Mouse (Mus musculus): ENCODE data around the gene Baat. TPM values are rescaled to one million over a fixed set of nuclear protein-coding genes. Genes with fewer than 3 reads are reported as not detected.
A peak's percentile ranks its signal among the peaks of the same experiment; 100 is the strongest.
"Not testable (repeated sequence)": the region's sequence is repeated elsewhere in the genome, so short reads cannot be mapped to it uniquely, and the experiment has no call there.

The Baat gene
- polyA plus RNA-seq, 1 experiment from 2014 or later: not detected

DNA sequence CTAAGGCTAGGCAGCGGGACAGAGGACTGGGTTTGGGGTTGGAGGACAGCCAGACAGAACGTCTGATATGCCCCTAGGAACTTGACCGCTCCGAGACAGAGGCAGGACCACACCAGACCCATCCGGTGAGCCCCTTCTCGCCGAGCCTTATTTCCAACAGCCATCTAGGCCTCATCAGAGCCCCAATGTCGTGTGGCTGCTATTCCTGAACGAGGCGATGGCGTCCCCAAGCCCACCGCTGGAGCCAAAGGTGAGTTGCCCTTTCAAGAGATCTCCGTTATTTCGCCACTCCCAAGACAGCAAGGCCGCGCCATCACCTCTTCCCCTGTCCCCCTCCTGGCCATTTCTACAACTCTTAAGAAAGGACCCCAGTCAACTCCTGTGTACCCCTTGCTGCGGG lies 15.0 kb upstream of the Baat start:
- Histone ChIP-seq H3K9me3 (no peaks in the 10 kb centered on the region), H3K9ac (peak overlapping the region; percentile 70), H3K27me3 (replicated peaks) (no peaks in the 10 kb centered on the region), H3K4me2 (peak overlapping the region; percentile 58), H3K4me1 (peaks cover 30% of the 10 kb centered on the region), H3K36me3 (replicated peaks) (peaks cover 7% of the 10 kb centered on the region; the same call in 1 of the 2 replicates), H3K4me3 (peak overlapping the region; percentile 57), H3K27ac (peak overlapping the region; percentile 54; the same call in 1 of the 2 replicates)
- ATAC-seq (replicated peaks): peak; percentile 43
- WGBS: 2% methylated on average over 17 of the region's 17 CpGs

GRCm38 (mm10) chr4:49520572-49521340 lies 14.4 kb upstream of the Baat start, which contains the start of the genes Mrpl50 and Zfp189:
TSS of gene Mrpl50 (minus strand) at chr4:49521093.
TSS of gene Zfp189 (plus strand) at chr4:49521176.
- WGBS: under 1% methylated on average over 41 of the region's 41 CpGs
- H3K36me3 ChIP-seq (replicated peaks): peaks cover 7% of the 10 kb centered on the region; the same call in 1 of the 2 replicates
- peak within 1 kb of the TSS; percentile 70 for H3K9ac ChIP-seq

DNA sequence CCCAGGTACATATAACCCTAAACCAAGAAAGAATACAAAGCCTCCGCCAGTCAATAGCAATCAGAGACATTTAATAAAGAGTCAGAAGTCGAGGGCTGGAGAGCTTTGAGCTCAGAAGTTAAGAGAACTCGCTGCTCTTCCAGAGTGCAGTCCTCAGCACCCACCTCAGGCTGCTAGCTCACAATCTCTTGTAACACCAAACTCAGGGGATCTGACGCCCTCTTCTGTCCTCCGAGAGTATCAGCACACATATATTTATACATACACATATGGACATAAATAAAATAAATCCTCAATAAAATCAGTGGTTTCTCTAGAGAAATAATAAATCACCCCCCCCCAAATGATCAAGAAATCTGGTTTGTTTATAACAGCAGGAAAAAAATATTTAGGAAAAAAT lies 13.1 kb upstream of the Baat start:
- Histone ChIP-seq H3K27me3 (replicated peaks) (no peaks in the 10 kb centered on the region), H3K9ac (no peak overlapping the region), H3K27ac (no peak overlapping the region), H3K4me3 (no peak overlapping the region), H3K4me2 (peak overlapping the region; percentile 14; the same call in 1 of the 2 replicates), H3K9me3 (no peaks in the 10 kb centered on the region), H3K36me3 (replicated peaks) (peaks cover 7% of the 10 kb centered on the region; the same call in 1 of the 2 replicates), H3K4me1 (peaks cover 30% of the 10 kb centered on the region)
- no peak for ATAC-seq (replicated peaks)
- WGBS: 75% methylated on average over 5 of the region's 5 CpGs

More at GRCm38 (mm10) chr4:49520572-49521340, 14.4 kb upstream of the Baat start, which contains the start of the genes Mrpl50 and Zfp189:
- Histone ChIP-seq H3K4me2 (peak within 1 kb of the TSS; percentile 58), H3K4me1 (peaks cover 30% of the 10 kb centered on the region), H3K4me3 (peak within 1 kb of the TSS; percentile 57), H3K27ac (peak within 1 kb of the TSS; percentile 76), H3K27me3 (replicated peaks) (no peaks in the 10 kb centered on the region), H3K9me3 (no peaks in the 10 kb centered on the region)
- ATAC-seq (replicated peaks): peak; percentile 99

- Histone ChIP-seq H3K9ac (no peak overlapping the region), H3K4me1 (peaks cover 12% of the 10 kb centered on the region), H3K4me3 (no peak overlapping the region), H3K9me3 (no peaks in the 10 kb centered on the region), H3K4me2 (no peak overlapping the region), H3K27ac (no peak overlapping the region), H3K27me3 (replicated peaks) (no peaks in the 10 kb centered on the region), H3K36me3 (replicated peaks) (peaks cover 22% of the 10 kb centered on the region)
- 98% methylated on average over 6 of the region's 6 CpGs for WGBS
- ATAC-seq (replicated peaks): no peak
These were observed 8.1 kb upstream of the Baat start for GRCm38 (mm10) chr4:49514441-49514840.

GRCm38 (mm10) chr4:49512636-49513035 lies 6.3 kb upstream of the Baat start:
- no peak overlapping the region for H3K4me3 ChIP-seq
- no peaks in the 10 kb centered on the region for H3K27me3 ChIP-seq (replicated peaks)
- no peak overlapping the region for H3K27ac ChIP-seq
- H3K4me1 ChIP-seq: no peaks in the 10 kb centered on the region
- WGBS: 94% methylated on average over 4 of the region's 4 CpGs
- no peak overlapping the region for H3K9ac ChIP-seq
- no peaks in the 10 kb centered on the region for H3K9me3 ChIP-seq
- peaks cover 22% of the 10 kb centered on the region for H3K36me3 ChIP-seq (replicated peaks)
- no peak for ATAC-seq (replicated peaks)
- no peak overlapping the region for H3K4me2 ChIP-seq

DNA sequence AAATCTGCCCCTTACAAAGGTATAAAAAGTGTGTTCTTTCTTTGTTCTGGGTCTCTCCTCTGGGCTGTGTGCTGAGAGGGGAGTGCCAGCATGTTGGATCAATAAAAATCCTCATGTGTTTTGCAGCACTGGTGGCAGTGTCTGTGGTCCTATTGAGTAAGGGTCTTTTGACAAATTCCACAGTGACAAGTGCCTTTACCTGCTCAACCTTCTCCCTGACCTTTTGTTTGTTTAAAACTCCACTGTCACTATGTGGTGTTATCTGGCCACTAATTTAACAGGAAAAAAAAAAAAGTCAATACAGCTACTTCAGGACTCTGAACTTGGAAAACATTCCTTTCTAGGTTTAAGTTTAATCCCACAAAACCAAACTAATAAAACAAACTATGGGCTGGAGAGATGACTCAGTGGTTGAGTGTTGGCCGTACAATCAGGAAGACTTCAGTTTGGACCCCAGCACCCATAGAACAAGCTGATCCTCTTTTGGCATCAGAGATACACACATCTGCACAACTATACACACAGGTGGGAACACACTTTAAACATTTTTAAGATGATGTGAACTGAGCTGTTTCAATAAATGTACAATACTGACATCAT lies 4.0 kb upstream of the Baat start:
- 97% methylated on average over 1 of the region's 1 CpGs for WGBS
- not testable (repeated sequence) for H3K9me3 ChIP-seq; H3K27me3 ChIP-seq (replicated peaks); H3K4me2 ChIP-seq; H3K4me1 ChIP-seq; H3K27ac ChIP-seq; ATAC-seq (replicated peaks); H3K4me3 ChIP-seq; H3K9ac ChIP-seq
- peaks cover 22% of the 10 kb centered on the region for H3K36me3 ChIP-seq (replicated peaks)

DNA sequence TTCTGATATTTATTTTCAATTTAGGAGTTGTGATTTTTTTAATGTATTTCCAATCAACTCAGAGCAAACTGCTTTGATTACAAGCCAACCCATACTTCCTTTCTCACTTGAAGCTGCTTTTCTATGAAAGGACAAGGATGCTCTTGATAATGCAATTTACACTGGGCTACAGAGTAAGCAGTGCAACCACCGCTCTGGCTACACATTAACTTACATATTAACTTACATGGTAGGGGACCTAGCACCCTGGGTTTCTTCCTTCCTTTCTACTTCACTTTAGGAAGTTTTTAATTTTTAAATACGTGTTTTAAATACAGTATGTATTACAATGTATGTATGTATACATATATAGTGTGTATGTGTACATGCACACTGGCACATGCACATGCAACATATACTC lies 2.8 kb upstream of the Baat start:
- H3K4me2 ChIP-seq: no peak overlapping the region
- 95% methylated on average over 2 of the region's 2 CpGs for WGBS
- H3K27me3 ChIP-seq (replicated peaks): no peaks in the 10 kb centered on the region
- no peak for ATAC-seq (replicated peaks)
- H3K4me1 ChIP-seq: no peaks in the 10 kb centered on the region
- H3K27ac ChIP-seq: no peak overlapping the region
- H3K9me3 ChIP-seq: no peaks in the 10 kb centered on the region
- H3K36me3 ChIP-seq (replicated peaks): peaks cover 21% of the 10 kb centered on the region
- H3K4me3 ChIP-seq: no peak overlapping the region
- H3K9ac ChIP-seq: no peak overlapping the region

DNA sequence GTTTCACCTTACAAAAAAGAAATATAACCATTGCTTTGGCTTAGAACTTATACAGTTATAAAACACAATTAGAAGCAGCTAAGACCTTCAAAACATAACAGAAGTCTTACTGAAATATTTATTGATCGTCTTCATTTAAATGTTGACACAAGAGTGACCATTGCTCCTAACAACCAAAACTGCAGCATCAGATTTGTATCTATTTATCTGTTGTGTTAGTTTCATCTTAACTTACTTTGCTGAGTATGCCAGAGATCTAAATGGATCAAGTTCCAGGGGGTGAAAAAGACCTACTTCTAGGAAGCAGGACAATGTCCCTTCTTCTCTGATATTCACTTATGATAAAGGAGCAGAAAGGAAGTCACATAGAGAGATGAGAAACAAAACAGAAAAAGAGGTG lies 2.8 kb downstream of the Baat start:
- Histone ChIP-seq H3K4me2 (no peak overlapping the region), H3K27me3 (replicated peaks) (no peaks in the 10 kb centered on the region), H3K4me3 (no peak overlapping the region), H3K4me1 (no peaks in the 10 kb centered on the region), H3K36me3 (replicated peaks) (no peaks in the 10 kb centered on the region), H3K27ac (no peak overlapping the region), H3K9ac (no peak overlapping the region), H3K9me3 (no peaks in the 10 kb centered on the region)
- WGBS: 93% methylated on average over 1 of the region's 1 CpGs
- no peak for ATAC-seq (replicated peaks)

- H3K36me3 ChIP-seq (replicated peaks); H3K27ac ChIP-seq; H3K4me3 ChIP-seq; H3K9me3 ChIP-seq; ATAC-seq (replicated peaks); H3K9ac ChIP-seq; H3K4me2 ChIP-seq; H3K4me1 ChIP-seq; H3K27me3 ChIP-seq (replicated peaks): not testable (repeated sequence)
- WGBS: 78% methylated on average over 3 of the region's 3 CpGs
These were observed 20.3 kb downstream of the Baat start for GRCm38 (mm10) chr4:49485934-49486650.

DNA sequence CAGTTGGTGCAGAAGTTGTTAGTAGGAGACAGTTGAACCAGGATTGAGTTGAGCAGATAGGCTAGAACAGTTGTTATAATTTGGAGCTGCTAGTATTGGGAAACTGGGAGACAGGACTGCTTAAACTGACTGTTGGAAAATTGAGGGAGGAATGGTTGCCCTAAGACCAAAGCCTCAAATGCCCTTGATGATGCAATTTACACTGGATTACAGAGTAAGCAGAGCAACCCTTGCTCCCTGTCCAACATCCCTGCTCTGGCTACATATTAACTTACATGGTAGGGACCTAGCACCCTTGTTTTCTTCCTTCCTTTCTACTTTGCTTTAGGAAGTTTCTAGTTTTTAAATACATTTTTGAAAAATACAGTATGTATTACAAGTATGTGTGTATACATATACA lies 20.9 kb downstream of the Baat start:
- no peak overlapping the region for H3K4me3 ChIP-seq
- no peak for ATAC-seq (replicated peaks)

DNA sequence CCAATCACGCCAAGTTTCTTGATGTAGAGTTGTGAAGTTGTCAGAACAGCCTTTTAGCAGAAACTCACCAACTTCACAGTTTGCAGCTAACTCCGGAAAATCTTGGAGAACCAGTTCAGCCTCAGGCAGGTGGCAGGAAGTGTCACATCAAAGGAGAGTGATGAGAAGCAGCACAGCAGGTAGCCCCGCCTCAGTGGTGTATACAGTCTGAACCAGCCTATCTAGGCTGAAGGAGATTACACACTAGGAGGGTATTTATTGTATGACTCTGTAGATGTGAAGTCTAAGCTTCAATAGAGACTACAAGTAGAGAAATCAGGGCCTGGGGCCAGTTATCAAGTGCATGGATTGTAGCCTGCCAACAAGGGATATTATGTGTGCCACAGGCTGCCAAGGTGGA lies 25.5 kb downstream of the Baat start:
- ATAC-seq (replicated peaks): 0 out of 2 replicates have a peak, but pooled peaks have one; percentile 27
- WGBS: 56% methylated on average over 3 of the region's 3 CpGs

More for the DNA sequence above, 20.9 kb downstream of the Baat start:
- Histone ChIP-seq H3K36me3 (replicated peaks) (no peaks in the 10 kb centered on the region), H3K4me2 (no peak overlapping the region), H3K9ac (no peak overlapping the region), H3K9me3 (no peaks in the 10 kb centered on the region), H3K27me3 (replicated peaks) (no peaks in the 10 kb centered on the region), H3K4me1 (no peaks in the 10 kb centered on the region), H3K27ac (no peak overlapping the region)

DNA sequence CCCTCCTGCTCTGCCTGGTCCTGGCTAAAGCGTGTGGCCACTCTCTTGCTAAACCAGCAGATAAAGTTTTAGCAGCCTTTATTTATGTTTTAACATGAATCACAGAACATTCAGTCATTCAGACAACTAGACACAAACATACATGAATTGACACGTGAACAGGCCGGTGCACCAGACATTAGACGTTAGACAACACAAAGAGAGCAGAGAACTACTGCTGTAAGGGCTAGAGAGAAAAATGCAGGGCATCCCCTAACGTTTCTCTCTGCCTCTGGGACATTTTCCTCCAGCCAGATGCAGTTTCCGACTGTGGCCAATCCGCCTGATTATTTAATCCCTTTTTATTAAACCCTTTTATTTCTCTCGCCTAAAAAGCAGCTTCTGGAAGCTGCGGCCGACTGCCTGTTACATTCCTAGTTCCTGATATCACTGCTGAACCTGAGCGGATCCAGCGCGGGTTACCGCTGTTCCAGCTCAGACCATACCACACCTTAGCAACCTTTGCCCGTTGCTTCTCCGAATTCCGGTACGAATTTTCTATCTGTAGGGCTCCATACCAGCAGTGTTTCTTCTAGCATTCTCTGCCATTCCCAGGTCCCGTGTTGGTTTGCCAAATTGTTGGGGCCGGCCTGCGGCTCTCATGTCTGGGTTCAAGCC lies 26.1 kb downstream of the Baat start:
- Histone ChIP-seq H3K9me3 (no peaks in the 10 kb centered on the region), H3K4me2 (peak overlapping the region; percentile 18; the same call in 1 of the 2 replicates), H3K27ac (no peak overlapping the region), H3K4me3 (no peak overlapping the region), H3K9ac (no peak overlapping the region), H3K36me3 (replicated peaks) (no peaks in the 10 kb centered on the region), H3K27me3 (replicated peaks) (no peaks in the 10 kb centered on the region), H3K4me1 (peaks cover 7% of the 10 kb centered on the region; the same call in 1 of the 2 replicates)
- ATAC-seq (replicated peaks): no peak; the same call in 1 of the 2 replicates
- WGBS: 21% methylated on average over 21 of the region's 21 CpGs

More for the DNA sequence above, 25.5 kb downstream of the Baat start:
- peaks cover 7% of the 10 kb centered on the region; the same call in 1 of the 2 replicates for H3K4me1 ChIP-seq
- H3K36me3 ChIP-seq (replicated peaks): no peaks in the 10 kb centered on the region
- H3K9me3 ChIP-seq: no peaks in the 10 kb centered on the region
- no peaks in the 10 kb centered on the region for H3K27me3 ChIP-seq (replicated peaks)
- no peak overlapping the region for H3K27ac ChIP-seq
- H3K4me2 ChIP-seq: no peak overlapping the region
- H3K9ac ChIP-seq: no peak overlapping the region
- H3K4me3 ChIP-seq: no peak overlapping the region
